Mouse (Mus musculus): ENCODE data around the gene Ceacam18. TPM values are rescaled to one million over a fixed set of nuclear protein-coding genes. Genes with fewer than 3 reads are reported as not detected.
"Not testable (repeated sequence)": the region's sequence is repeated elsewhere in the genome, so short reads cannot be mapped to it uniquely, and the experiment has no call there.

Ceacam18 gene
- polyA plus RNA-seq, 1 experiment: 0.13 TPM

DNA sequence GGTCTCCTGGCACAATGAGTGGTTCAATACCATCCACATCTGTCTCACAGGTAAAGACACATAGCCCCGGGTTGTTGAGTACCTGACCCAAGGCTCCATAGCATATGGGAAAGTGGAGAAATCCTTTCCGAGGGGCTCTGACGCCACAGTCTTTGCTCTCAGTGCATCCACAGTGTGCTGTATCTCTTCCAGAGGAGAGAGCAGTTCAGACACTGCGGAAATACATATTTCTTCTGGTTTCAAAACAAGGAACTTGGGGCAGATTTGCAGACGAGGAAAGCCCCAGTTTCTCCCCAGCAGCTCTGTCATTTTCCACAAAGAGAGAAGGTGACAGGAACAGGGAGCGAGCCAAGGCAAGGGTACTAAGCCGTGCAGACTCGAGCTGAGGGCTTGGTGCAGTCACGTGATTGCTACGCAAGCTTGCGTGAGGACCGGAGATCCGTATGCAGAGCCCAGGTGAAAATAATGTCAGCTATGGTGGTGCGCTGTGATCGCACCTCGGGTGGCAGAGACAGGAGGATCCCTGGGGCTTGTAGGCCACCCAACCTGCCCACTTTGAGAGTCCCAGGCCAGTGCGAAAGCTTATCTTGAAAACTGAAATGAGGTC, 8.6 kb downstream of the Ceacam18 start:
- no peak for DNase-seq
- no peak for TF ChIP-seq CTCF (IDR thresholded peaks at IDR 0.05; ENCODE audit: borderline replicate concordance, insufficient read depth, low read depth, low read length)
- no peak for TF ChIP-seq POLR2A (IDR thresholded peaks at IDR 0.05; ENCODE audit: borderline replicate concordance, insufficient read depth, low read length)
- Histone ChIP-seq H3K4me3 (replicated peaks; ENCODE audit: insufficient read depth, low read depth, low read length) (no peak overlapping the region), H3K27ac (ENCODE audit: insufficient read depth, low read length) (no peak overlapping the region), H3K27me3 (ENCODE audit: control insufficient read depth, insufficient read depth, low read length) (no peaks in the 10 kb centered on the region), H3K4me1 (ENCODE audit: control insufficient read depth, insufficient read depth, low read length) (no peaks in the 10 kb centered on the region)
- WGBS: 80% methylated on average over 17 of the region's 17 CpGs

DNA sequence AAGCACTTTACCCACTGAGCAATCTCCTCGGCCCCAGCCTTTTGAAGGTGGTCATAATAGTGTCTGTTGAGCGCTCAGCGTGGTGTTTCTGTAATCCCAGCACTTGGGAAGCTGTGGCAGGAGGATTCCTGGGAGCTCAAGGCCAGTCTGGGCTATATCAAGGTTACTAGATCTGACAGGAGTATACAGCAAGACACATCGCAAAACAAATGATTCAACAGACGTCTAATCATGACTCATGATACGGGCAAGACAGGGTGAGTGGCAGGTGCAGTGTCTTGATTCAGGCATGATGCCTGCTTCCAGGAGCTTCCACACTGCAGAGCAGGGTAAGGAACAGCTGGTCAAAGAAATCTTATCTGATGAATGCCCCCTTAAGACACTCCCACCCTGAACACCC, 18.2 kb downstream of the Ceacam18 start:
- no peaks in the 10 kb centered on the region for H3K27me3 ChIP-seq (ENCODE audit: control insufficient read depth, insufficient read depth, low read length)
- TF ChIP-seq CTCF (IDR thresholded peaks at IDR 0.05; ENCODE audit: borderline replicate concordance, insufficient read depth, low read depth, low read length): no peak
- no peak for TF ChIP-seq POLR2A (IDR thresholded peaks at IDR 0.05; ENCODE audit: borderline replicate concordance, insufficient read depth, low read length)
- DNase-seq: no peak
- H3K4me3 ChIP-seq (replicated peaks; ENCODE audit: insufficient read depth, low read depth, low read length): no peak overlapping the region
- 89% methylated on average over 6 of the region's 6 CpGs for WGBS
- H3K27ac ChIP-seq (ENCODE audit: insufficient read depth, low read length): no peak overlapping the region
- no peaks in the 10 kb centered on the region for H3K4me1 ChIP-seq (ENCODE audit: control insufficient read depth, insufficient read depth, low read length)

- 78% methylated on average over 3 of the region's 3 CpGs for WGBS
- H3K27me3 ChIP-seq (ENCODE audit: control insufficient read depth, insufficient read depth, low read length): no peaks in the 10 kb centered on the region; the same call in 1 of the 2 replicates
- no peak for TF ChIP-seq POLR2A (IDR thresholded peaks at IDR 0.05; ENCODE audit: borderline replicate concordance, insufficient read depth, low read length)
- no peak for TF ChIP-seq CTCF (IDR thresholded peaks at IDR 0.05; ENCODE audit: borderline replicate concordance, insufficient read depth, low read depth, low read length)
- H3K4me3 ChIP-seq (replicated peaks; ENCODE audit: insufficient read depth, low read depth, low read length): no peak overlapping the region
- H3K27ac ChIP-seq (ENCODE audit: insufficient read depth, low read length): no peak overlapping the region
- DNase-seq: no peak
- no peaks in the 10 kb centered on the region for H3K4me1 ChIP-seq (ENCODE audit: control insufficient read depth, insufficient read depth, low read length)
These were observed 20.0 kb downstream of the Ceacam18 start for GRCm38 (mm10) chr7:43654519-43654918.

GRCm38 (mm10) chr7:43656232-43656631, 21.7 kb downstream of the Ceacam18 start:
- Histone ChIP-seq H3K4me3 (replicated peaks; ENCODE audit: insufficient read depth, low read depth, low read length) (no peak overlapping the region), H3K27me3 (ENCODE audit: control insufficient read depth, insufficient read depth, low read length) (no peaks in the 10 kb centered on the region; the same call in 1 of the 2 replicates), H3K27ac (ENCODE audit: insufficient read depth, low read length) (no peak overlapping the region), H3K4me1 (ENCODE audit: control insufficient read depth, insufficient read depth, low read length) (no peaks in the 10 kb centered on the region)
- TF ChIP-seq CTCF (IDR thresholded peaks at IDR 0.05; ENCODE audit: borderline replicate concordance, insufficient read depth, low read depth, low read length) (no peak), POLR2A (IDR thresholded peaks at IDR 0.05; ENCODE audit: borderline replicate concordance, insufficient read depth, low read length) (no peak)
- 35% methylated on average over 6 of the region's 6 CpGs for WGBS
- DNase-seq: no peak

DNA sequence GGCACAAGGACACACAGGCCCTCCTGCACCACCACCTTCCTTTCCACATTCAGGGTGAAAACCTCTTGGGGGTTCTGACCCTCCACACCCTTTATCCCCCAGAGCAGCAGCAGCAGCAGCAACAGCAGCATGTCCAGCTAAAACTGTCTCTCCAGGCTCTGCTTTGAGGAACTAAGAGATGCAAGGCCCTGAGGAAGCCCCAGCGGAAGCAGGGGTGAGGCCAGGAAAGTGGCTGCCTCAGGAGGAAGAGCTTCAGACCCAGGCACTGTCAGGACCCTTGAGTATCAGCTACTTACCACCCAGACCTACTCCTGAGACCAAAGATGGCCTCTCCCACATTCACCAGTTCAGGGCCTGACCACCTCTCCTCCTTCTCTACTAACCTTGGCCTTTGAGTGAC, 25.5 kb downstream of the Ceacam18 start, which contains the start of gene Siglece:
TSS of gene Siglece (minus strand) at position 160 of the 400 bp plus-strand sequence.
- no peak for DNase-seq
- H3K27me3 ChIP-seq (ENCODE audit: control insufficient read depth, insufficient read depth, low read length): no peaks in the 10 kb centered on the region; the same call in 1 of the 2 replicates
- 83% methylated on average over 1 of the region's 1 CpGs for WGBS
- H3K4me3 ChIP-seq (replicated peaks; ENCODE audit: insufficient read depth, low read depth, low read length): no peak within 1 kb of the TSS
- no peak within 1 kb of the TSS for H3K27ac ChIP-seq (ENCODE audit: insufficient read depth, low read length)
- no peaks in the 10 kb centered on the region for H3K4me1 ChIP-seq (ENCODE audit: control insufficient read depth, insufficient read depth, low read length)
- no peak for TF ChIP-seq CTCF (IDR thresholded peaks at IDR 0.05; ENCODE audit: borderline replicate concordance, insufficient read depth, low read depth, low read length)
- TF ChIP-seq POLR2A (IDR thresholded peaks at IDR 0.05; ENCODE audit: borderline replicate concordance, insufficient read depth, low read length): no peak

- no peak for DNase-seq
- 84% methylated on average over 1 of the region's 1 CpGs for WGBS
- Histone ChIP-seq H3K4me1 (ENCODE audit: control insufficient read depth, insufficient read depth, low read length) (no peaks in the 10 kb centered on the region), H3K27me3 (ENCODE audit: control insufficient read depth, insufficient read depth, low read length) (no peaks in the 10 kb centered on the region; the same call in 1 of the 2 replicates), H3K27ac (ENCODE audit: insufficient read depth, low read length) (no peak overlapping the region), H3K4me3 (replicated peaks; ENCODE audit: insufficient read depth, low read depth, low read length) (no peak overlapping the region)
- TF ChIP-seq CTCF (IDR thresholded peaks at IDR 0.05; ENCODE audit: borderline replicate concordance, insufficient read depth, low read depth, low read length) (no peak), POLR2A (IDR thresholded peaks at IDR 0.05; ENCODE audit: borderline replicate concordance, insufficient read depth, low read length) (no peak)
These were observed 28.3 kb downstream of the Ceacam18 start for GRCm38 (mm10) chr7:43662804-43663203.

DNA sequence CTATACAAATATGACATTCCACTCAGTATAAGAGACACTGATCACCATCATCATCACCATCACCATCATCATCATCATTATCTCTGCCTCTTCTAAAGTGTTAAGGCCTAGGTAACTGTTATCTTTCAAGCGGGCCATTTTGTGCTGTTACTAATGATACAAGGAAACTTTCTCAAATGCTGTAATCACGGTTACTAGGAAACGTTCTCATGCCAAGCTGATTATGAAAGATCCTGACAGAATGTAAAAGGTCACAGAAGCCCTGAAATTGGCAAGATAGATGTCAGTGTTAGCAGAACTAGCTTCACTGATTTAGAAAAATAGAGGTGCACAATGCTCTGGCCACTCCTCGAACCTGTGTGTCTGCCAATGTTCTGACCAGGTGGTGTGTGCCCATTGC, 32.7 kb downstream of the Ceacam18 start:
- not testable (repeated sequence) for H3K4me1 ChIP-seq (ENCODE audit: control insufficient read depth, insufficient read depth, low read length); H3K4me3 ChIP-seq (replicated peaks; ENCODE audit: insufficient read depth, low read depth, low read length); DNase-seq; H3K27me3 ChIP-seq (ENCODE audit: control insufficient read depth, insufficient read depth, low read length); H3K27ac ChIP-seq (ENCODE audit: insufficient read depth, low read length)
- WGBS: 81% methylated on average over 4 of the region's 4 CpGs

DNA sequence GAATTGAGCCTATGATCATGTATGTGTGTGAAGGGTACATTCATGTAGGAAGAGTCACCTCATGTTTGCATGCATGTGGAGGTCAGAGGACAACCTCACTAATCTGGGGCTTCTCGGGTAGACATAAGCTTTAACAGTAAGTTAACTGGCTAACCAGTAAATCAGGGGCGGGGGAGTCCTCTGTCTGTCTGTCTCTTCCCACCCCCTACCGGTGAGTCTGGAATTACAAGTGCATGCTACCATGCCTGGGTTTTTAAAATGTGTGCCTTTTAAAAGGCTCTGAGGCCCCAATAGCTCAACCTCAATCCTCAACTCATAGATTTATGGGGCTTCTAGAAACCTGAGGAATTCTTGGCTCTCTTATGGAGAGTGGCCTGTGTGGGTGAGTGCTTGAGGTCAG, 34.1 kb downstream of the Ceacam18 start:
- no peak overlapping the region for H3K4me3 ChIP-seq (replicated peaks; ENCODE audit: insufficient read depth, low read depth, low read length)
- peaks cover 6% of the 10 kb centered on the region; the same call in 1 of the 2 replicates for H3K4me1 ChIP-seq (ENCODE audit: control insufficient read depth, insufficient read depth, low read length)
- TF ChIP-seq POLR2A (IDR thresholded peaks at IDR 0.05; ENCODE audit: borderline replicate concordance, insufficient read depth, low read length) (no peak), CTCF (IDR thresholded peaks at IDR 0.05; ENCODE audit: borderline replicate concordance, insufficient read depth, low read depth, low read length) (no peak)
- no peaks in the 10 kb centered on the region for H3K27me3 ChIP-seq (ENCODE audit: control insufficient read depth, insufficient read depth, low read length)
- no peak for DNase-seq
- H3K27ac ChIP-seq (ENCODE audit: insufficient read depth, low read length): no peak overlapping the region
- 16% methylated on average over 3 of the region's 3 CpGs for WGBS

All from cerebellum, adult 2 months (tissue).